Mouse (Mus musculus) hematopoietic stem cell, adult 5-6 weeks (primary cell): ENCODE data around the gene Grk1. TPM values are rescaled to one million over a fixed set of nuclear protein-coding genes. Genes with fewer than 3 reads are reported as not detected.
A peak's percentile ranks its signal among the peaks of the same experiment; 100 is the strongest.

Experiments used
- ATAC-seq, 2 experiments: fragments of 125-278 bp in 1 of 2; replicated peaks in 1 of 2; 2 replicates each; pipeline ENCODE4 v1.8.0; 2016 to 2017; ENCODE audit warnings: inconsistent platforms in 2 of 2, mild to moderate bottlenecking in 2 of 2, moderate number of reproducible peaks in 2 of 2, low read depth in 1 of 2, moderate TSS enrichment in 1 of 2; ENCODE audit not compliant: low FRiP score in 2 of 2, poor library complexity in 2 of 2, severe bottlenecking in 2 of 2, insufficient read depth in 1 of 2, low TSS enrichment in 1 of 2
- total RNA-seq: library from RNA; stranded (forward); fragments of 172-1452, 232-1000 nt; gene quantifications from 2 replicates; pipeline ENCODE4 v1.2.3, GENCODE M21; 2017

The Grk1 gene
- total RNA-seq, 1 experiment from 2014 or later: not detected

- no peak for ATAC-seq
These were observed 11.0 kb downstream of the Grk1 start for GRCm38 (mm10) chr8:13415879-13416278.

GRCm38 (mm10) chr8:13419111-13419639, 14.3 kb downstream of the Grk1 start:
- no peak for ATAC-seq

DNA sequence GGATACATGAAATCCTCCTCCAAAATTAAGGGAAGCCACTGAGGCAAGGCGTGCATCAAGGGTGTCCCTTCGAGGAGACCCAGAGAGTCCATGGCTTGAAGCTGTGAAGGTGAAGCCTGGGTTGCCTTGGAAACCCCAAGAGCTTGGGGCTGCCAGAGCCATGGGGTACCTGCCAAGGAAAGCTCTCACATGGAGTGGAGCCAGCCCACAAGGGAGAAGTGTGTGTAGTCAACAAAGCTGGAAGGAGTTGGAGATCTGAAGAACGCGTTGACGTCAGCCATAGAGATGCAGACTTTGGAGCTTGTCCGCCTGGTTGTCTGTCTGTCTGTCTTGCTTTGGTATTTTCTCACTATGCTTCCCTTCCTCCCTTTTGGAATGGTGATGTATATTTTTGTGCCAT, 16.1 kb downstream of the Grk1 start:
- no peak for ATAC-seq

DNA sequence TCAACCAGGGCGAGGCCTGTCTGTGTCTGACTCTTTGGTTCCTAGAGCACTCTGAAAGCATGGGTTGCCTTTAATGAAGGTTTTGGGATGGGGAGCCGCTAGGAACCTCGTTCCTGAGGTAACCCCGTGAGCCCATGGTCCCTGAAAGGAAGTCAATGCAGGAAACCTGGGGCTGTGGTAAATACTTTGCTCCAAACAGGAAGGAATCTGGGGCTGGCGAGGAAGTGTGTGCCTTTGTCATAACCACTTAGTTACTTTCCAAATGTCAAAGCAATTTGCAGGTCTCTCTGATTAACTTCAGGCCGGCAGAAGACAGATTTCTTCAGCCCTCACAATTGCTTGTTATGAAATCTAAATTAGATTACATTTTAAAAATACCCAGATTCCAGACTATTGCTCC, 22.5 kb downstream of the Grk1 start:
- ATAC-seq: peak in 1 of 2 experiments; percentile 19; a peak in 2 of 4 replicates

- ATAC-seq: no peak; a peak in 1 of 4 replicates
These were observed 23.3 kb downstream of the Grk1 start for GRCm38 (mm10) chr8:13428156-13428555.

GRCm38 (mm10) chr8:13430412-13430811, 25.5 kb downstream of the Grk1 start:
- no peak for ATAC-seq

DNA sequence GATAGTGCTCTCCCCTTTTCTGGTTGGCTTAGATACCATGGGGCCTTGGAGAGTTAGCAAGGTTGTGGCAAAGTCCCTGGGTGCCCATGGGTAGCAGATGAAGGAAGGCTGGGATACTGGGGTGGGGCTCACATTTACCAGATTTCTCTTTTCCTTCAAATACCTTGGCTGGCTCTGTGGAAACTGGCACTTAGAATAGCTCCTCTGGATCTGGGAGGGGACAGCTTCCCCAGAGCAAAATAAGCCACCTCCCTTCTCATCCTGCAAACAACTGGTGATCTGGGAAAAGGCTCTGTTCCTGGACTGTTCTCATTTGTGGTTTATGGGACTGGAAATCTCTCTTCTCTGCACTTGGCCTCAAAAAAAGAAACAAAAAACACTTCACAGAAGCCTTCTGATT, 26.0 kb downstream of the Grk1 start:
- no peak for ATAC-seq

DNA sequence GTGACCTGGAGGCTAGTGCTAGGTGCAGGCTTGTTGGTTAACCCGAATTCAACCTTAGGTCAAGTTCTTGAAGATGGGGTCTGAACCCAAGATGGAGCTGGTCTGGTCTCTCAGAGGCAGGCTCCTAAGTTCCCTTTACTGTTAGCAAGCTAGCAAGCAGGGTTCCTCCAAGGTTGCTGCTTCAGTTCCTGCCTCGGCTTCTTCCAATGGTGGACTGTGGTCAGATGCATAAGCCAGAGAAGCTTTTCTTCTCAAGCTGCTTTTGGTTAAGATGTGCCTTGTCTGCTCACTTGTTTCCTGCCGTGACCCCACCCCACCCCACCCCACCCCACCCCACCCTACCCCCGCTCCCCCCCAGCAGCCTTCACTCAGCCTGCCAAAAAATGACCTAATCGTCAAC, 28.2 kb downstream of the Grk1 start:
- peak; percentile 41 to 54; a peak in 2 of 4 replicates for ATAC-seq

GRCm38 (mm10) chr8:13434889-13435288, 30.0 kb downstream of the Grk1 start, which contains the start of gene Tmem255b:
Tmem255b (plus strand) TSS chr8:13435189.
- ATAC-seq: no peak

DNA sequence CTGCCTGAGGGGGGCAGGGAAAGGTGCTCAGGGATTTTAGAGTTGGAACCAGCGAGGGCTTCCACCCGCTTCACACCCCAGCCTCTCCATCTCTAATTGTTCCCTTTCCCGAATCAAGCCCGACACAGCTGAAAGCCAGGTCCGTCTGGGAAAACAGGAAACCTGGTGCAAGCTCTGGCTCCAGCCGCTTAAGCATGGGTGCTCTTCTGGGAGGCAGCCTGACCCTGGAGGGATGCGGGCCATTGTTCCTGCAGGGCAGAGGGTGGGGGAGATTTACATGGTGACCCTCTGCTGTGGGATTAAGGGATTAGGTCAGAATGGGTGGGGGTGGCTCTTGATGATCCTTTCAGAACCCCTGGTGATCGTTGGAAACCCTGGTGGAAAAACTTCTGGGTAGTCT, 31.2 kb downstream of the Grk1 start:
- no peak for ATAC-seq

GRCm38 (mm10) chr8:13437531-13437930, 32.6 kb downstream of the Grk1 start:
- ATAC-seq: no peak

GRCm38 (mm10) chr8:13442152-13442551, 37.3 kb downstream of the Grk1 start:
- no peak for ATAC-seq

GRCm38 (mm10) chr8:13446456-13446855, 41.6 kb downstream of the Grk1 start:
- ATAC-seq: no peak

GRCm38 (mm10) chr8:13448145-13448544, 43.3 kb downstream of the Grk1 start:
- peak; percentile 56 to 75 for ATAC-seq

- no peak for ATAC-seq
These were observed 46.9 kb downstream of the Grk1 start for GRCm38 (mm10) chr8:13451747-13452277.

- no peak for ATAC-seq
These were observed 49.6 kb downstream of the Grk1 start for GRCm38 (mm10) chr8:13454341-13455113.

DNA sequence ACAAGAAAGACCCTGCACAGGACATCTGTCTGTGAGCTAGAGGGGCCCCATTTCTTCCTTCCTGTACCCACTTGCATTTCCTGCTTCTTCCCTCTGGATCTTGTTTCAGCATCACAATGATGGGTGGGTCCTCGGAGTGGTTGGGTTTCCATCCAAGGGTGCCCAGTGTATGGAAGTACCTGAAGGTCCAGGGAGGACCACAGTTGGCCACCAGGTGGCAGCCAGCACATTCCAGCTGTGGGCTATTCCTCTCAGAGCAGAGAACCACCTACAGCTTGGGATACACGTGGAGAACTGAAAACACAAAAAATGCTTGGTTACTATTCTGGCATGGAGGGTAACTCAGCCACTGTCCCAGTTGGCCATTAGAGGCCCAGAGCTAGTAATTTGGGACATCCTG, 50.4 kb downstream of the Grk1 start:
- peak; percentile 60; a peak in 2 of 4 replicates for ATAC-seq

- ATAC-seq: no peak
These were observed 54.5 kb downstream of the Grk1 start for GRCm38 (mm10) chr8:13459431-13459830.
